Mouse (Mus musculus) cerebellum, adult 9-11 months (tissue): ENCODE measurements around the gene Olfr1461.

Experiments used
- DNase-seq: peaks from one replicate; pipeline ENCODE4 v3.0.0; 2022

The Olfr1461 gene

GRCm38 (mm10) chr19:13162700-13163099 lies at the start of gene Olfr1461:
TSS of gene Olfr1461 (plus strand) at chr19:13163000.
- DNase-seq = no peak

GRCm38 (mm10) chr19:13149449-13149848 lies 13.4 kb upstream of the Olfr1461 start, which contains the start of gene Olfr1459:
TSS of gene Olfr1459 (minus strand) at chr19:13149549.
- DNase-seq = no peak

- DNase-seq = no peak
Observed at GRCm38 (mm10) chr19:13185434-13185833, 22.6 kb downstream of the Olfr1461 start, which contains the start of gene Olfr1462. TSS of gene Olfr1462 (plus strand) at chr19:13185734.
